ENCODE assay signal across 1 mouse cellular context in genomic region chr5:29974115-29974514, GRCm38 (mm10).
TF ChIP-seq lines count a peak whose summit lies in the region.

No protein-coding gene starts in this region.

TF ChIP-seq in MEL, 35 proteins besides CTCF, POLR2A, EP300 and RAD21 (continued from another document):
- TF ChIP-seq POLR2AphosphoS2 (IDR thresholded peaks at IDR 0.05; ENCODE audit: low read length), result no peak
- TF ChIP-seq POLR2AphosphoS5 (IDR thresholded peaks at IDR 0.05; ENCODE audit: borderline replicate concordance, low read depth, low read length), result no peak
- TF ChIP-seq CHD1 (IDR thresholded peaks at IDR 0.05; ENCODE audit: low read depth, low read length), result no peak
